Mouse (Mus musculus): ENCODE data around the gene Gm21671. TPM values are rescaled to one million over a fixed set of nuclear protein-coding genes. Genes with fewer than 3 reads are reported as not detected.
"Not testable (repeated sequence)": the region's sequence is repeated elsewhere in the genome, so short reads cannot be mapped to it uniquely, and the experiment has no call there.

Gene Gm21671
- 0.29 TPM in 1 of 2 replicates, not detected in the other for polyA plus RNA-seq (2015; fragmentation: Nextera tagmentation; extraction: Ambion mirVana)

DNA sequence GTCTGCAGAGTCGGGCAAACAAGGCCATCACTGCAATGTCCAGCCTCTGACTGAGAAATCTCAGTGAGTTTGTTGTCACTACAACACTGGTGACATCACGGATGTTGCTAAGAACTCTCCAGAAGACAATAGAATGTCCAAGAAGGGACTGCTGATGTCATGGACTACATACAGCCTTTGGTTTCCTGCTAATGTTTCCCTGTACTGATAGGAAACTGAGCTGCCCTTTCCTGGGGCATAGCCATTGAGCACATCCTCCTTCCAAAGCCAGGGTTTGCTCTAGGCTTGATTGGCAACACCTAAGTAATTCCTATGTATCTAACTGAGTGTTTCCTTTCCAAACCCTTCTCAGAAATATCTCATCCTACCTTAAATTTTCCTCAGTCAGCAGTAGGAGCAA is at the start of gene Gm21671:
Gm21671 (minus strand) TSS at position 101 of the 400 bp plus-strand sequence.
- not testable (repeated sequence) for H3K4me2 ChIP-seq; H3K4me1 ChIP-seq; H3K4me3 ChIP-seq; H3K36me3 ChIP-seq; ATAC-seq (ENCODE audit: insufficient number of reproducible peaks, insufficient read depth, low FRiP score, low TSS enrichment, low read depth); H3K9me3 ChIP-seq; H3K27ac ChIP-seq; H3K9ac ChIP-seq
- peaks cover 12% of the 10 kb centered on the region for H3K27me3 ChIP-seq
- 77% methylated on average over 2 of the region's 2 CpGs for WGBS

DNA sequence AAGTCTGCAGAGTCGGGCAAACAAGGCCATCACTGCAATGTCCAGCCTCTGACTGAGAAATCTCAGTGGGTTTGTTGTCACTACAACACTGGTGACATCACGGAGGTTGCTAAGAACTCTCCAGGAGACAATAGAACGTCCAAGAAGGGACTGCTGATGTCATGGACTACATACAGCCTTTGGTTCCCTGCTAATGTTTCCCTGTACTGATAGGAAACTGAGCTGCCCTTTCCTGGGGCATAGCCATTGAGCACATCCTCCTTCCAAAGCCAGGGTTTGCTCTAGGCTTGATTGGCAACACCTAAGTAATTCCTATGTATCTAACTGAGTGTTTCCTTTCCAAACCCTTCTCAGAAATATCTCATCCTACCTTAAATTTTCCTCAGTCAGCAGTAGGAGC is 34.3 kb upstream of the Gm21671 start, which contains the start of gene Gm21698:
Gm21698 (minus strand) TSS at position 101 of the 400 bp plus-strand sequence.
- H3K36me3 ChIP-seq; H3K27ac ChIP-seq; H3K4me3 ChIP-seq; ATAC-seq (ENCODE audit: insufficient number of reproducible peaks, insufficient read depth, low FRiP score, low TSS enrichment, low read depth); H3K9me3 ChIP-seq; H3K4me1 ChIP-seq; H3K27me3 ChIP-seq; H3K4me2 ChIP-seq; H3K9ac ChIP-seq: not testable (repeated sequence)
- no CpG with 5 or more reads among the region's 3 CpGs for WGBS

DNA sequence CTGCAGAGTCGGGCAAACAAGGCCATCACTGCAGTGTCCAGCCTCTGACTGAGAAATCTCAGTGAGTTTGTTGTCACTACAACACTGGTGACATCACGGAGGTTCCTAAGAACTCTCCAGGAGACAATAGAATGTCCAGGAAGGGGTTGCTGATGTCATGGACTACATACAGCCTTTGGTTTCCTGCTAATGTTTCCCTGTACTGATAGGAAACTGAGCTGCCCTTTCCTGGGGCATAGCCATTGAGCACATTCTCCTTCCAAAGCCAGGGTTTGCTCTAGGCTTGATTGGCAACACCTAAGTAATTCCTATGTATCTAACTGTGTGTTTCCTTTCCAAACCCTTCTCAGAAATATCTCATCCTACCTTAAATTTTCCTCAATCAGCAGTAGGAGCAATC is 18.3 kb upstream of the Gm21671 start, which contains the start of gene Gm21680:
Gm21680 (minus strand) TSS at position 101 of the 400 bp plus-strand sequence.
- not testable (repeated sequence) for H3K4me3 ChIP-seq; H3K4me1 ChIP-seq; H3K9me3 ChIP-seq; H3K9ac ChIP-seq; H3K36me3 ChIP-seq; H3K4me2 ChIP-seq; H3K27ac ChIP-seq; H3K27me3 ChIP-seq; ATAC-seq (ENCODE audit: insufficient number of reproducible peaks, insufficient read depth, low FRiP score, low TSS enrichment, low read depth)
- no CpG with 5 or more reads among the region's 2 CpGs for WGBS

DNA sequence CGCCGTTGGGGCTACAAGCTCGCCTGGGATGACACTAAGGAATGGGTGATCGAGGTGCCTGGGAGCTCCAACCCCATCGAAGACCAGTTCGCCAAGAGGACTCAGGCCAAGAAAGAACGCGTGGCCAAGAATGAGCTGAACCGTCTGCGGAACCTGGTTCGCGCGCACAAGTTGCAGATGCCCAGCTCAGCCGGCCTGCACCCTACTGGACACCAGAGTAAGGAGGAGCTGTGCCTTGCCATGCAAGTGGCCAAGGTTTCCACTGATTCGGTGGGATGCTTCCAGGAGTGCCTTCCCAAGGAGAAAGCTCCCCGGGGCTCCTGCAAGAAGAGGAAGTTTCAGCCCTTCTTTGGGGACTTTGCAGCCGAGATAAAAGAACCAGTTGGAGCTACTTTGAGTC is 2.8 kb upstream of the Gm21671 start:
- H3K9me3 ChIP-seq; H3K27ac ChIP-seq; H3K4me3 ChIP-seq; ATAC-seq (ENCODE audit: insufficient number of reproducible peaks, insufficient read depth, low FRiP score, low TSS enrichment, low read depth); H3K9ac ChIP-seq; H3K4me1 ChIP-seq; H3K36me3 ChIP-seq: not testable (repeated sequence)
- WGBS: 63% methylated on average over 17 of the region's 17 CpGs
- peak overlapping the region; percentile 35 for H3K4me2 ChIP-seq
- peaks cover 12% of the 10 kb centered on the region for H3K27me3 ChIP-seq

DNA sequence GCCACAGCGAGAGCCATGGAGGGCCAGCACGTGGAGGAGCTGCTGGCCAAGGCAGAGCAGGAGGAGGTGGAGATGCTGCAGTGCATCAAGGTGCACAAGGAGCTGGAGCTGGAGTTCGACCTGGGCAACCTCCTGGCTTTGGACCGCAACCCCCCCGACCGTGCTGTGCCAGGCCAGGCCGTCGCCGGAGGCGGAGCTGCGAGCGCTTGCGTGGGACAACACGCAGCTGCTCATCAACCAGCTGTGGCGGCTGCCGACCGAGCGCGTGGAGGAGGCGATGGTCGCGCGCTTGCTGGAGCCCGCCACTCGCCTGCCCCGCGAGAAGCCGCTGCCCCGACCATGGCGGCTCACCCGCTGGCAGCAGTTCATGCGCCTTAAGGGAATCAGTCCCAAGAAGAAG is 2.4 kb upstream of the Gm21671 start:
- peak; percentile 37; the same call in 1 of the 2 replicates for ATAC-seq (ENCODE audit: insufficient number of reproducible peaks, insufficient read depth, low FRiP score, low TSS enrichment, low read depth)
- not testable (repeated sequence) for H3K4me1 ChIP-seq
- peak overlapping the region; percentile 35 for H3K4me2 ChIP-seq

DNA sequence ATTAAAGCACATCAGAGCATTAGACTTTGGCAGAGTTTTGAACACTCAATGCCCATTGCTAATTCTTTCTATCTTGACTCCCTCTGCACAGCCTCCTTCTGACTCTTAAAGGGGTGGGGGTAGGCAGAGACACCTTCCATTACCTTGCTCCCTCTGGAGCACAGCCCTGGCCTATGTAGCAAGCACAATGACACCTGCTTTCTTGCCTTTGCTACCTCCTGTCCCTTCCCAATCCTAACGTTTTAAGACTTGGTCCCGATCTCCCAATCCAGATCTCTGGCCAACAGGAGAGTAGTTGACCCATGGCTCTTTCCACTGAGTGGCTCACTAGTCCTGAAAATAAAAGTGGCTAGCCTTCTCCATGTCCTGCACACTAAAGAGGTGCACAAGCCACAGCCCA is 8.8 kb downstream of the Gm21671 start:
- H3K9ac ChIP-seq; H3K9me3 ChIP-seq; H3K27ac ChIP-seq; H3K36me3 ChIP-seq; H3K27me3 ChIP-seq; H3K4me1 ChIP-seq; H3K4me3 ChIP-seq; H3K4me2 ChIP-seq; ATAC-seq (ENCODE audit: insufficient number of reproducible peaks, insufficient read depth, low FRiP score, low TSS enrichment, low read depth): not testable (repeated sequence)
- 80% methylated on average over 2 of the region's 2 CpGs for WGBS

More for the DNA sequence above, 2.4 kb upstream of the Gm21671 start:
- H3K9ac ChIP-seq, H3K36me3 ChIP-seq, H3K4me3 ChIP-seq, H3K9me3 ChIP-seq, H3K27ac ChIP-seq: not testable (repeated sequence)
- 36% methylated on average over 32 of the region's 32 CpGs for WGBS
- H3K27me3 ChIP-seq: peaks cover 12% of the 10 kb centered on the region

DNA sequence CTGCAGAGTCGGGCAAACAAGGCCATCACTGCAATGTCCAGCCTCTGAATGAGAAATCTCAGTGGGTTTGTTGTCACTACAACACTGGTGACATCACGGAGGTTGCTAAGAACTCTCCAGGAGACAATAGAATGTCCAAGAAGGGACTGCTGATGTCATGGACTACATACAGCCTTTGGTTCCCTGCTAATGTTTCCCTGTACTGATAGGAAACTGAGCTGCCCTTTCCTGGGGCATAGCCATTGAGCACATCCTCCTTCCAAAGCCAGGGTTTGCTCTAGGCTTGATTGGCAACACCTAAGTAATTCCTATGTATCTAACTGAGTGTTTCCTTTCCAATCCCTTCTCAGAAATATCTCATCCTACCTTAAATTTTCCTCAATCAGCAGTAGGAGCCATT is 11.9 kb downstream of the Gm21671 start, which contains the start of gene Gm21663:
Gm21663 (minus strand) TSS at position 101 of the 400 bp plus-strand sequence.
- H3K4me3 ChIP-seq; H3K36me3 ChIP-seq; H3K4me2 ChIP-seq; H3K9ac ChIP-seq; H3K4me1 ChIP-seq; H3K27me3 ChIP-seq; H3K27ac ChIP-seq; ATAC-seq (ENCODE audit: insufficient number of reproducible peaks, insufficient read depth, low FRiP score, low TSS enrichment, low read depth); H3K9me3 ChIP-seq: not testable (repeated sequence)
- 57% methylated on average over 2 of the region's 2 CpGs for WGBS

Other genes starting within 250 kb of the Gm21671 start
- gene Xrcc2, start 248.6 kb downstream of the Gm21671 start, polyA plus RNA-seq (2015; fragmentation: Nextera tagmentation; extraction: Ambion mirVana): 11.2 and 13.4 TPM in 2 replicates
- 4.7 and 5.2 TPM in 2 replicates for gene Actr3b, start 194.4 kb downstream of the Gm21671 start, polyA plus RNA-seq (2015; fragmentation: Nextera tagmentation; extraction: Ambion mirVana)
- 0.08 and 0.17 TPM in 2 replicates for gene Gm21663, start 12.0 kb downstream of the Gm21671 start, polyA plus RNA-seq (2015; fragmentation: Nextera tagmentation; extraction: Ambion mirVana)
- gene Gm21680, start 18.2 kb upstream of the Gm21671 start, polyA plus RNA-seq (2015; fragmentation: Nextera tagmentation; extraction: Ambion mirVana): 0.07 and 0.29 TPM in 2 replicates
- gene Gm21698, start 34.2 kb upstream of the Gm21671 start, polyA plus RNA-seq (2015; fragmentation: Nextera tagmentation; extraction: Ambion mirVana): 0.17 and 0.20 TPM in 2 replicates
- 0.15 and 0.21 TPM in 2 replicates for gene Gm1979, start 50.4 kb upstream of the Gm21671 start, polyA plus RNA-seq (2015; fragmentation: Nextera tagmentation; extraction: Ambion mirVana)
- gene Gm5862, start 68.5 kb upstream of the Gm21671 start, polyA plus RNA-seq (2015; fragmentation: Nextera tagmentation; extraction: Ambion mirVana): 0.18 TPM in 1 of 2 replicates, not detected in the other
- gene Speer4a, start 85.1 kb upstream of the Gm21671 start, polyA plus RNA-seq (2015; fragmentation: Nextera tagmentation; extraction: Ambion mirVana): 0.14 and 0.23 TPM in 2 replicates
- gene Gm7347, start 104.2 kb upstream of the Gm21671 start, polyA plus RNA-seq (2015; fragmentation: Nextera tagmentation; extraction: Ambion mirVana): 0.22 TPM in 1 of 2 replicates, not detected in the other
- gene Gm10471, start 134.9 kb upstream of the Gm21671 start, polyA plus RNA-seq (2015; fragmentation: Nextera tagmentation; extraction: Ambion mirVana): not detected in 2 replicates
- gene 5031410I06Rik, start 150.9 kb upstream of the Gm21671 start, polyA plus RNA-seq (2015; fragmentation: Nextera tagmentation; extraction: Ambion mirVana): 0.32 TPM in 1 of 2 replicates, not detected in the other
- gene Gm10220, start 167.0 kb upstream of the Gm21671 start, polyA plus RNA-seq (2015; fragmentation: Nextera tagmentation; extraction: Ambion mirVana): 0.07 and 0.22 TPM in 2 replicates

All from embryonic facial prominence, embryonic 13.5 days (tissue).